Mouse (Mus musculus) heart, postnatal 0 days (tissue): ENCODE results near the gene Ripor2.

Experiments used
- CTCF ChIP-seq: IDR thresholded peaks from 2 replicates; pipeline ENCODE4 v1.5.1; 2016; ENCODE audit warnings: antibody characterized with exemption, control low read depth, low read depth
- EP300 ChIP-seq: IDR thresholded peaks from 2 replicates; pipeline ENCODE4 v1.6.1; 2016; ENCODE audit warnings: antibody characterized with exemption, low read depth

GRCm38 (mm10) chr13:24584403-24584802 lies 2.4 kb downstream of the Ripor2 start:
- TF ChIP-seq CTCF: no peak
- TF ChIP-seq EP300: no peak
